Mouse (Mus musculus) hindbrain, postnatal 0 days (tissue): ENCODE measurements at regions not wholly inside any gene's neighbourhood (a gene's known extent, or its start where the extent isn't known, plus 50 kb on each side); places are given as distances from the start of the nearest gene placed in this dataset.
"Not testable (repeated sequence)": the region's sequence is repeated elsewhere in the genome, so short reads cannot be mapped to it uniquely, and the experiment has no call there.

Source experiments
- ATAC-seq: fragments of 200-750 bp; cut with Nextera tagmentation; 2 replicates; pipeline ENCODE4 v1.8.0; 2017; ENCODE audit warnings: mild to moderate bottlenecking, moderate TSS enrichment, moderate library complexity
- DNase-seq: peaks from one replicate; pipeline ENCODE4 v3.0.0-alpha.2; 2015; ENCODE audit warnings: low spot score
- H3K27ac ChIP-seq: fragments of 300-500 bp; sonication (generic); 2 replicates; pipeline ENCODE4 v1.5.1; 2014; ENCODE audit warnings: mild to moderate bottlenecking
- H3K27me3 ChIP-seq: fragments of 300-500 bp; sonication (generic); 2 replicates; pipeline ENCODE4 v1.6.1; 2014; ENCODE audit warnings: low read length, mixed read lengths; ENCODE audit not compliant: insufficient read depth
- H3K36me3 ChIP-seq: fragments of 300-500 bp; sonication (generic); 2 replicates; pipeline ENCODE4 v1.6.1; 2014; ENCODE audit warnings: low read length, mixed read lengths; ENCODE audit not compliant: insufficient read depth
- H3K4me1 ChIP-seq: fragments of 300-500 bp; sonication (generic); 2 replicates; pipeline ENCODE4 v1.6.1; 2014; ENCODE audit warnings: antibody characterized with exemption, low read length, mixed read lengths; ENCODE audit not compliant: insufficient read depth
- H3K4me2 ChIP-seq: fragments of 300-500 bp; sonication (generic); 2 replicates; pipeline ENCODE4 v1.6.1; 2014; ENCODE audit warnings: low read depth, mild to moderate bottlenecking, low read length, moderate library complexity, mixed read lengths
- H3K4me3 ChIP-seq: fragments of 300-500 bp; sonication (generic); 2 replicates; pipeline ENCODE4 v1.5.1; 2014; ENCODE audit warnings: low read length
- H3K9ac ChIP-seq: fragments of 300-500 bp; sonication (generic); replicated peaks from 2 replicates; pipeline ENCODE4 v1.6.1; 2014; ENCODE audit warnings: mild to moderate bottlenecking, low read length, moderate library complexity, mixed read lengths
- H3K9me3 ChIP-seq: fragments of 300-500 bp; sonication (generic); 2 replicates; pipeline ENCODE4 v1.6.1; 2016; ENCODE audit warnings: low read length, mixed read lengths
- CTCF ChIP-seq: IDR thresholded peaks from 2 replicates; pipeline ENCODE4 v1.5.1; 2016; ENCODE audit warnings: antibody characterized with exemption, control low read depth, low read depth
- WGBS: fragments of 180-500 bp; shearing (Covaris S2); extraction: QIAGEN DNeasy Blood & Tissue Kit; methylation state at CpG from one replicate; pipeline ENCODE4 v1.1.7; 2014; 5-methylcytosine and 5-hydroxymethylcytosine counted together

GRCm38 (mm10) chr15:87818566-87818965, 274.5 kb downstream of the Fam19a5 start:
- ATAC-seq: peak; percentile 35; the same call in 1 of the 2 replicates
- WGBS: 21% methylated on average over 12 of the region's 12 CpGs
- no peak overlapping the region for H3K4me3 ChIP-seq
- H3K4me1 ChIP-seq: no peaks in the 10 kb centered on the region
- H3K4me2 ChIP-seq: no peak overlapping the region
- no peak overlapping the region for H3K27ac ChIP-seq
- H3K36me3 ChIP-seq: no peaks in the 10 kb centered on the region
- TF ChIP-seq CTCF: no peak
- DNase-seq: peak; percentile 25
- no peaks in the 10 kb centered on the region for H3K9me3 ChIP-seq
- H3K27me3 ChIP-seq: no peaks in the 10 kb centered on the region
- no peak overlapping the region for H3K9ac ChIP-seq

GRCm38 (mm10) chr15:87842097-87842496, 298.0 kb downstream of the Fam19a5 start:
- Histone ChIP-seq H3K4me2 (no peak overlapping the region), H3K36me3 (no peaks in the 10 kb centered on the region), H3K4me1 (no peaks in the 10 kb centered on the region), H3K27me3 (no peaks in the 10 kb centered on the region), H3K27ac (no peak overlapping the region), H3K4me3 (no peak overlapping the region), H3K9me3 (no peaks in the 10 kb centered on the region), H3K9ac (no peak overlapping the region)
- no peak for ATAC-seq
- no peak for DNase-seq
- TF ChIP-seq CTCF: no peak
- WGBS: 46% methylated on average over 3 of the region's 3 CpGs

GRCm38 (mm10) chr15:87859069-87859468, 315.0 kb downstream of the Fam19a5 start:
- no peak overlapping the region for H3K27ac ChIP-seq
- no peaks in the 10 kb centered on the region for H3K4me1 ChIP-seq
- H3K36me3 ChIP-seq: no peaks in the 10 kb centered on the region
- no peak overlapping the region for H3K4me2 ChIP-seq
- H3K4me3 ChIP-seq: no peak overlapping the region
- no peaks in the 10 kb centered on the region for H3K27me3 ChIP-seq
- WGBS: 8% methylated on average over 2 of the region's 2 CpGs
- no peak overlapping the region for H3K9ac ChIP-seq
- H3K9me3 ChIP-seq: no peaks in the 10 kb centered on the region
- DNase-seq (no peak), ATAC-seq (no peak)
- TF ChIP-seq CTCF: no peak

GRCm38 (mm10) chr15:87876286-87876899, 332.3 kb downstream of the Fam19a5 start:
- no peaks in the 10 kb centered on the region for H3K27me3 ChIP-seq
- no peak overlapping the region for H3K4me2 ChIP-seq
- DNase-seq (peak; percentile 36), ATAC-seq (0 out of 2 replicates have a peak, but pooled peaks have one; percentile 29)
- H3K36me3 ChIP-seq: no peaks in the 10 kb centered on the region
- H3K9ac ChIP-seq: no peak overlapping the region
- no peaks in the 10 kb centered on the region for H3K9me3 ChIP-seq
- no peak for TF ChIP-seq CTCF
- no peak overlapping the region for H3K4me3 ChIP-seq
- H3K4me1 ChIP-seq: no peaks in the 10 kb centered on the region
- H3K27ac ChIP-seq: no peak overlapping the region
- WGBS: 46% methylated on average over 9 of the region's 9 CpGs

- H3K4me2 ChIP-seq: no peak overlapping the region
- no peaks in the 10 kb centered on the region for H3K36me3 ChIP-seq
- H3K9me3 ChIP-seq: no peaks in the 10 kb centered on the region
- H3K4me1 ChIP-seq: no peaks in the 10 kb centered on the region
- DNase-seq (no peak), ATAC-seq (no peak)
- H3K4me3 ChIP-seq: no peak overlapping the region
- H3K27ac ChIP-seq: no peak overlapping the region
- no peaks in the 10 kb centered on the region for H3K27me3 ChIP-seq
- WGBS: 90% methylated on average over 5 of the region's 5 CpGs
- H3K9ac ChIP-seq: no peak overlapping the region
- TF ChIP-seq CTCF: no peak
Observed at GRCm38 (mm10) chr15:87890903-87891302, 346.8 kb downstream of the Fam19a5 start.

GRCm38 (mm10) chr15:87894866-87895265, 350.8 kb downstream of the Fam19a5 start:
- not testable (repeated sequence) for H3K4me3 ChIP-seq, H3K4me2 ChIP-seq, H3K4me1 ChIP-seq, DNase-seq, ATAC-seq, H3K27ac ChIP-seq, H3K9me3 ChIP-seq, H3K9ac ChIP-seq, H3K27me3 ChIP-seq, H3K36me3 ChIP-seq
- 87% methylated on average over 6 of the region's 6 CpGs for WGBS

GRCm38 (mm10) chr15:87898655-87899054, 354.6 kb downstream of the Fam19a5 start:
- no peaks in the 10 kb centered on the region for H3K9me3 ChIP-seq
- no peak overlapping the region for H3K9ac ChIP-seq
- no peak overlapping the region for H3K4me3 ChIP-seq
- ATAC-seq: no peak
- H3K27ac ChIP-seq: no peak overlapping the region
- no peak for DNase-seq
- H3K4me1 ChIP-seq: no peaks in the 10 kb centered on the region
- no peak for TF ChIP-seq CTCF
- no peaks in the 10 kb centered on the region for H3K27me3 ChIP-seq
- 87% methylated on average over 4 of the region's 4 CpGs for WGBS
- H3K36me3 ChIP-seq: no peaks in the 10 kb centered on the region
- no peak overlapping the region for H3K4me2 ChIP-seq
